ENCODE assay signal across 8 mouse cellular contexts in genomic region chr2:74066652-74067051, GRCm38 (mm10).
DNase-seq lines count a peak whose midpoint lies in the region; ATAC-seq and TF ChIP-seq lines count a peak whose summit lies in the region.

No protein-coding gene starts in this region.

- H3K4me3 ChIP-seq in forebrain, embryonic 16.5 days (replicated peaks; ENCODE audit: low read length): no peak overlapping the region
- H3K4me3 ChIP-seq in liver, postnatal 0 days (ENCODE audit: low read depth, low read length): no peak overlapping the region

- 2% methylated on average over 11 of the region's 11 CpGs for WGBS in forebrain, embryonic 16.5 days
- 4% methylated on average over 11 of the region's 11 CpGs for WGBS in liver, postnatal 0 days (ENCODE audit: insufficient replicate concordance)

- no peaks in the 10 kb centered on the region for H3K36me3 ChIP-seq in forebrain, embryonic 16.5 days (ENCODE audit: control insufficient read depth, insufficient read depth)
- H3K36me3 ChIP-seq in liver, postnatal 0 days (replicated peaks; ENCODE audit: insufficient read depth, low read length): no peaks in the 10 kb centered on the region

- H3K9ac ChIP-seq in forebrain, embryonic 16.5 days (replicated peaks; ENCODE audit: low read depth, low read length): no peak overlapping the region
- no peak overlapping the region for H3K9ac ChIP-seq in liver, postnatal 0 days (replicated peaks)

- H3K27ac ChIP-seq in forebrain, embryonic 16.5 days (ENCODE audit: low read length): no peak overlapping the region
- H3K27ac ChIP-seq in liver, postnatal 0 days (ENCODE audit: low read depth): no peak overlapping the region

- intact Hi-C loops in heart, postnatal 36 days (cut with DNase I): loop anchor here (2.0 to 5.0 kb wide), 3 partner anchors 180 to 606 kb away; no protein-coding TSS in a partner anchor

- H3K4me2 ChIP-seq in forebrain, embryonic 16.5 days (ENCODE audit: low read length): no peak overlapping the region
- no peak overlapping the region for H3K4me2 ChIP-seq in liver, postnatal 0 days (ENCODE audit: low read depth, low read length)

- TF ChIP-seq CTCF in liver, postnatal 0 days (IDR thresholded peaks at IDR 0.05; ENCODE audit: low read depth): peak; percentile 87

- peak; percentile 73 for ATAC-seq in forebrain, embryonic 16.5 days
- ATAC-seq in liver, postnatal 0 days: no peak

- H3K9me3 ChIP-seq in forebrain, embryonic 16.5 days (ENCODE audit: control insufficient read depth, low read length): no peaks in the 10 kb centered on the region
- H3K9me3 ChIP-seq in liver, postnatal 0 days (ENCODE audit: low read length): no peaks in the 10 kb centered on the region

- H3K4me1 ChIP-seq in forebrain, embryonic 16.5 days (replicated peaks; ENCODE audit: control insufficient read depth, insufficient read depth, low read length): peaks cover 21% of the 10 kb centered on the region
- no peaks in the 10 kb centered on the region for H3K4me1 ChIP-seq in liver, postnatal 0 days (ENCODE audit: insufficient read depth)

- DNase-seq in Muller cell, postnatal 12 days (ENCODE audit: inconsistent ontology term): peak; percentile 34
- peak; percentile 67 to 76 for DNase-seq in cerebellum, adult 18-20 months
- DNase-seq in heart, postnatal 36 days: peak; percentile 50 to 58
- DNase-seq in kidney, postnatal 4 days: peak; percentile 74 to 80
- peak; percentile 57 for DNase-seq in liver, postnatal 0 days
- DNase-seq in ovary, postnatal 14 days (ENCODE audit: low spot score): peak; percentile 47
- peak; percentile 44 for DNase-seq in yolk sac, embryonic 10.5 days (ENCODE audit: low spot score)

- TF ChIP-seq EP300 in liver, postnatal 0 days (IDR thresholded peaks at IDR 0.05; ENCODE audit: low read depth): no peak

- peaks cover 24% of the 10 kb centered on the region; the same call in 1 of the 2 replicates for H3K27me3 ChIP-seq in forebrain, embryonic 16.5 days (replicated peaks; ENCODE audit: control insufficient read depth, insufficient read depth, low read length)
- peaks cover 8% of the 10 kb centered on the region; the same call in 1 of the 2 replicates for H3K27me3 ChIP-seq in liver, postnatal 0 days (ENCODE audit: insufficient read depth, low read length)
